Mouse (Mus musculus): ENCODE data around the gene Pgk1.

Pgk1 gene

DNA sequence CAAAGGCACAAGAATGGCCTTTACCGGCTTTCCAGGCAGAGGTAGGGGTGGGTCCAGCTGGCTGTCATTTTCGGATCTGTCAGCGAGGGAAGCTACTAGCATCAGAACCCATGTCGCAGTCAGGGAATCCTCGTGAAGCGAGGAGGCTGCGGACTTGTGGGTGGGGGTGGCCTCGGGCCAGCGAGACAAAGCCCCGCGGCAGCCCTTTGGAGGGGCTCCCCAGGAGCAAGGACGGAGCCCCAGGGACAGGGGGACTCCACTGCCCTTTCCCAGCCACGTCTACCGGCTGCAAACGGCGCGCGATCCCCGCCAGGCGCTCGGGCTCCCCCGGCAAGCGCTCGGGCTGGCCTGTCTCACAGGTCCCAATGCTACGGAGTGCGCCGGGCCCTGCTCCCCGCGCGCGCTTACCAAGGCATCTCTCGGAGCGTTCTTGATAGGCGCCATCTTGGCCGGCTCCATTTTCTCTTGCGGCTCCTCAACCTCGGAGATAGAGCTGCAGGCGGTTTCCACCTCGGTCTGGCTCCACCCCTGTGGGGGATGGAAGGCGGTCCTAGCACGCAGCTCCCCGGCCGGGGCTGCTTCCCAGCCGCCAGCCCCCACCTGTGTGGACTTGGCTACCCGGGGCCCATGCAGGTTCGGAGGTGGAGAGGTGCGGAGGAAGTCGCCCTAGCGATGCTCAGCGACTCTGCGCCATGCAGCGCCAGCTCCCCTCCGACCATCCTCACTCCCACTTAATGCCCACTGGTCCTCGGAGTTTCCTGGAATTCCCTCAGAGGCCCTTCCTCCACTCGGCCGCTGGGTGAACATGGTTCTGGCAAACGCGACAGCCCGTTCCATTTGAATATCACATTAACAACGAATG lies 32.5 kb downstream of the Pgk1 start:
- peak; percentile 74 for DNase-seq (ENCODE audit: low read depth, low spot score)

DNA sequence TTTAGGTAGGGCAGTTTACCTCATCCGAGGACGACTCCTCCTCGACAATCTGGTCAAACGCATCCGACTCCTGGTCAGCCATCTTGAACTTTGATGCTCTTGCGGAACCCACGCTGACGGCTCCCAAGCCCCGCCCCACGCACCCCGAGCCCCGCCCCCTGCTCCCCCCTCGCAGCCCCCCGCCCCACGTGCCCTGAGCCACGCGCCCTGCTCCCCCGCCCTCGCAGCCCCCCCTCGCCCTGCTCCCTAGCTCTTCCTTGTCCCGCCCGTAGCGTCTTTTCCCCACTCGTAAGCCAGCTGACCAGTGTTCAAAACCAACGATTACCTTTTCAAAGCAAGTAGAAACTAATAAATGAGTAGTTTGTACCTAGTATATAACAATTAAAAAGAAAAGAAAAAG lies 34.2 kb downstream of the Pgk1 start, which contains the start of gene Taf9b:
Taf9b (minus strand) TSS at position 101 of the 400 bp plus-strand sequence.
- no peak for DNase-seq (ENCODE audit: low read depth, low spot score)
